Mouse (Mus musculus): ENCODE measurements around the gene Vstm2b. TPM values are rescaled to one million over a fixed set of nuclear protein-coding genes. Genes with fewer than 3 reads are reported as not detected.

Gene Vstm2b
- total and polyA plus RNA-seq, 2 experiments, result not detected

DNA sequence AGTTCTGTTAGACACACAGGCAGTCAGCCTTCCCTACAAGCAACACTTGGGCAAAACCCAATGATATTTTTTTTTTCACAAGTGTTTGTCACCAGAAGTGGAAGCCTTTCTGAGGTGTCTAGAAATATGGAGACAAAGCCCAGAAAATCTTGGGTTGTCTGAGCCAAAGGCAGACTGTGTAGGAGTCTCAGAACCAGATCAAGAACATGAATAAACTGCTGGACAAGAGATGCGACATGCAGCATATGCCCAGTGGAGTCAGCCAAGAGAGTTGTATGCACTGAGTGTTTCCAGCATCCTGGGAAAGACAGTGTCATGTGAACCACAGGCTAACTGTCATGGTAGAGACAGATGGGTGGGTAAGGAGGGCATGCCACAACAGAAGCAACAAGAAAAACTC lies 41.2 kb downstream of the Vstm2b start:
- whole genome bisulfite sequencing, result 93% methylated on average over 1 of the region's 1 CpGs
- no peak overlapping the region for H3K27ac ChIP-seq (replicated peaks; ENCODE audit: insufficient read depth, low read depth, low read length)
- H3K4me3 ChIP-seq (ENCODE audit: insufficient read depth, low read depth, low read length), result no peak overlapping the region
- no peaks in the 10 kb centered on the region for H3K27me3 ChIP-seq (ENCODE audit: control insufficient read depth, insufficient read depth, low read length)
- H3K36me3 ChIP-seq (ENCODE audit: control insufficient read depth, insufficient read depth, low read length), result no peaks in the 10 kb centered on the region
- no peak overlapping the region for H3K9ac ChIP-seq (ENCODE audit: low read depth, low read length)
- no peaks in the 10 kb centered on the region for H3K79me2 ChIP-seq (ENCODE audit: control insufficient read depth, insufficient read depth, low read length)
- H3K4me1 ChIP-seq (ENCODE audit: control insufficient read depth, insufficient read depth, low read length), result no peaks in the 10 kb centered on the region
- DNase-seq (ENCODE audit: extremely low read depth, low read depth, low spot score), result no peak
- no peak for TF ChIP-seq CTCF (IDR thresholded peaks at IDR 0.05; ENCODE audit: low read depth, low read length)
- no peak for TF ChIP-seq POLR2A (IDR thresholded peaks at IDR 0.05; ENCODE audit: extremely low read depth, insufficient read depth, low read length)

- H3K9ac ChIP-seq (ENCODE audit: low read depth, low read length), result no peak overlapping the region
- TF ChIP-seq POLR2A (IDR thresholded peaks at IDR 0.05; ENCODE audit: extremely low read depth, insufficient read depth, low read length), result no peak
- no peak; the same call in 1 of the 2 replicates for TF ChIP-seq CTCF (IDR thresholded peaks at IDR 0.05; ENCODE audit: low read depth, low read length)
- no peaks in the 10 kb centered on the region for H3K4me1 ChIP-seq (ENCODE audit: control insufficient read depth, insufficient read depth, low read length)
- 53% methylated on average over 3 of the region's 3 CpGs for WGBS
- no peaks in the 10 kb centered on the region for H3K27me3 ChIP-seq (ENCODE audit: control insufficient read depth, insufficient read depth, low read length)
- no peak for DNase-seq (ENCODE audit: extremely low read depth, low read depth, low spot score)
- no peak overlapping the region for H3K4me3 ChIP-seq (ENCODE audit: insufficient read depth, low read depth, low read length)
- H3K27ac ChIP-seq (replicated peaks; ENCODE audit: insufficient read depth, low read depth, low read length), result no peak overlapping the region
- H3K79me2 ChIP-seq (ENCODE audit: control insufficient read depth, insufficient read depth, low read length), result no peaks in the 10 kb centered on the region
- no peaks in the 10 kb centered on the region for H3K36me3 ChIP-seq (ENCODE audit: control insufficient read depth, insufficient read depth, low read length)
Observed at GRCm38 (mm10) chr7:40942233-40942935, 44.3 kb downstream of the Vstm2b start.

Other genes starting within 250 kb of the Vstm2b start
- gene 4930433I11Rik, start 89.2 kb downstream of the Vstm2b start, total RNA-seq (2014; rRNA removed), result not detected in 2 replicates
- gene 4930433I11Rik, start 89.2 kb downstream of the Vstm2b start, polyA plus RNA-seq (2012; rRNA removed), result not detected in 2 replicates
- not detected in 2 replicates for gene Gm4884, start 134.4 kb downstream of the Vstm2b start, total RNA-seq (2014; rRNA removed)
- not detected in 2 replicates for gene Gm4884, start 134.4 kb downstream of the Vstm2b start, polyA plus RNA-seq (2012; rRNA removed)

Measured in liver, adult 2 months (tissue).